Mouse (Mus musculus): ENCODE measurements around the gene Kcnk3.

- no peak for TF ChIP-seq GATA1 (IDR thresholded peaks at IDR 0.05; ENCODE audit: borderline replicate concordance, low read length)
- no peak for TF ChIP-seq FLI1 (IDR thresholded peaks at IDR 0.05; ENCODE audit: low read length)
Observed at GRCm38 (mm10) chr5:30591205-30591731, 3.3 kb downstream of the Kcnk3 start.

Data from megakaryocyte, embryonic 14.5 days (primary cell).